In genomic region chr11:34499663-34500062, GRCm38 (mm10) we compare ENCODE assay signal across 16 mouse cellular contexts.
"Had no signal": no experiment of that assay in that cellular context is flagged by ENCODE, and none has a peak within 500 bp of the region (broad histone marks: within the 10 kb centered on the region; RNA-seq: fewer than 3 reads in every experiment).

No protein-coding gene starts in this region.

- DNase-seq: kidney, adult 9 months; kidney, postnatal 14 days; kidney, postnatal 4 days; left cerebral cortex, postnatal 4 days; liver, postnatal 0 days; lung, embryonic 14.5 days; lung, postnatal 36 days; thymus, adult 18-20 months; thymus, postnatal 4 days had no signal

- H3K4me3 ChIP-seq: limb, embryonic 12.5 days; limb, embryonic 15.5 days; megakaryocyte, embryonic 14.5 days had no signal

- ATAC-seq: liver, postnatal 0 days; lung, postnatal 0 days had no signal

- H3K27me3 ChIP-seq: limb, embryonic 12.5 days; limb, embryonic 15.5 days; megakaryocyte, embryonic 14.5 days had no signal

- H3K9me3 ChIP-seq: limb, embryonic 12.5 days; limb, embryonic 15.5 days; megakaryocyte, embryonic 14.5 days had no signal

- H3K27ac ChIP-seq: limb, embryonic 12.5 days; limb, embryonic 15.5 days; liver, embryonic 14.5 days had no signal

- H3K36me3 ChIP-seq: limb, embryonic 12.5 days; limb, embryonic 15.5 days had no signal

- H3K4me2 ChIP-seq: limb, embryonic 12.5 days; limb, embryonic 15.5 days; liver, embryonic 11.5 days; lung, embryonic 14.5 days; midbrain, embryonic 11.5 days had no signal

- H3K4me1 ChIP-seq: limb, embryonic 12.5 days; limb, embryonic 15.5 days; megakaryocyte, embryonic 14.5 days had no signal

- H3K9ac ChIP-seq: limb, embryonic 12.5 days; limb, embryonic 15.5 days; liver, embryonic 14.5 days; liver, postnatal 0 days; lung, embryonic 14.5 days had no signal
